Mouse (Mus musculus) C2C12 (cell line): ENCODE measurements around the gene Catip.

Source experiments
- CTCF ChIP-seq: IDR thresholded peaks from one replicate; pipeline ENCODE4 v1.5.1; 2011; ENCODE audit not compliant: control insufficient read depth, insufficient read depth, insufficient read length
- FOSL1 ChIP-seq: IDR thresholded peaks from one replicate; pipeline ENCODE4 v1.8.0; 2011; ENCODE audit warnings: mild to moderate bottlenecking, low read length; ENCODE audit not compliant: poor library complexity, insufficient read depth, severe bottlenecking
- MAX ChIP-seq: IDR thresholded peaks from one replicate; pipeline ENCODE4 v1.6.1; 2011; ENCODE audit warnings: mild to moderate bottlenecking, control low read depth
- MYOG ChIP-seq: IDR thresholded peaks from one replicate; pipeline ENCODE4 v1.6.1; 2011; ENCODE audit not compliant: control insufficient read depth, insufficient read length; ENCODE audit errors: extremely low read depth
- USF1 ChIP-seq: IDR thresholded peaks from one replicate; pipeline ENCODE4 v1.6.1; 2011; ENCODE audit warnings: low read depth, mild to moderate bottlenecking, control low read depth, moderate library complexity

DNA sequence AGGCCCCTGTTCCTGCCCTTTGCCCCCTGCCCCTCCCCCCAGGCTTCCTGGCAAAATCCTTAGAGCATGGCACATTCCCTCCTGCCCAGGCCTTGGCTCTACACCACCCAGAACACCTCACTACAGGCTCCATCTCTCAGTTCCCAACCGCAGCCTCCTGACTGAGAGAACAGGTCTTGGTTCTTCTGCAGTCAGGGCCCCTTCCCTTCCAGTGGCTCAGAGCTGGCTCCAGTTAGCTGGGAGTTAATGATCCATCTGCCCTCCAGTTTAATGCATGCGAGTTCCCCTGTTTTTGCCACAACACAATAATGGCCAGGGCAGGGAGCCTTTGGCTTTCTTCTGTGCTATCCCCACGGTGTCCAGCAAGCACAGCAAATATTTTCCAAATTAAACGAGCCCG is 18.7 kb upstream of the Catip start:
- TF ChIP-seq CTCF, result no peak
- no peak for TF ChIP-seq MAX
- no peak for TF ChIP-seq USF1
- no peak for TF ChIP-seq FOSL1
- TF ChIP-seq MYOG, result no peak
